Mouse (Mus musculus) embryo, embryonic 11 days (tissue): ENCODE results near the gene Fus.

Experiments used
- DNase-seq: peaks from one replicate; pipeline ENCODE4 v3.0.0-alpha.2; 2015

Fus gene

DNA sequence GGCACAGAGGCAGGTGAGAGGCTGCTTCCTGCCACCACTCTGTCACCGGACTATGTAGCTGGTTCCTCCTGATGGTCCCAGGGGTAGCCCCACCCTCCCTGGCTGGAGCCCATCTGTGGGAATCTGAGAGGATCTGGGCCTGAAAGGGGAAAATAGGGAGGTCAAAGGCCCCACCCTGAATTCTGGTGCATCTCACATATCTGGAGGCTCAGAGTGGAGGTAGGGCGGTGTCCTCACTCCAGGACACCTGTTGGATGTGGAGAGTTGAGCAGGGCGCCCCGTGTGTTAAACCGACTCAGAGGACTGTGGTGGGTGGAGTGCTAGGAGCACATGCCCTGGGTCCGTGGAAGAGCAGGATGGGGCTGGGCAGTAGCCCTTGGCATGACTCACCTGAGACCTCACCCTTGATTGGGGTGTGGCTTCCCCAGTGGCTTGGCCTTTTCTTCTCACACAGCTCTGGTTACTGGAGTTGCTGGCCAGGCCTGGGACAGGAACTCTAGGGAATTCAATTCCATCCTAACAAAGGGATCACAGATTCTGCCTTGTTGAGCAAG is 20.7 kb upstream of the Fus start, which contains the start of gene Prss36:
TSS of gene Prss36 (minus strand) at position 256 of the 554 bp plus-strand sequence.
- DNase-seq: no peak

- no peak for DNase-seq
These were observed 14.2 kb upstream of the Fus start for GRCm38 (mm10) chr7:127952864-127953581.

DNA sequence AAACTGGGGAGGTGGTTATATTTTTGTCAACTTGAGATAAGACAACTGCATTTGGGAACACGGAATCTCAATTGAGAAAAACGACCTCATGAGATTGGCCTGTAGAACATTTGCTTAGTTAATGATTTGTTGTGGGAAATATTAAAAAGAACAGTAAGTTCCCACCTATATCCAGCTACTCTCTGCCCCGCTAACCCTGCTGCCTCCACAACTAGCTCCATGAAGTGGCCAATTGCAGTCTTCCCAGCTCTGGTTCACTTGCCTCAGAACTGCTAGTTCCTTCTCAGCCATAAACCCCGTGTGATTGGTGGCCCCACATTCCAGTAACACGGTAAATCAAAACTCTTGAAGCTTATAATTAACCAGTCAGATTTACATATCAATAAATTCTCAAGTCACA is 7.9 kb upstream of the Fus start:
- no peak for DNase-seq

DNA sequence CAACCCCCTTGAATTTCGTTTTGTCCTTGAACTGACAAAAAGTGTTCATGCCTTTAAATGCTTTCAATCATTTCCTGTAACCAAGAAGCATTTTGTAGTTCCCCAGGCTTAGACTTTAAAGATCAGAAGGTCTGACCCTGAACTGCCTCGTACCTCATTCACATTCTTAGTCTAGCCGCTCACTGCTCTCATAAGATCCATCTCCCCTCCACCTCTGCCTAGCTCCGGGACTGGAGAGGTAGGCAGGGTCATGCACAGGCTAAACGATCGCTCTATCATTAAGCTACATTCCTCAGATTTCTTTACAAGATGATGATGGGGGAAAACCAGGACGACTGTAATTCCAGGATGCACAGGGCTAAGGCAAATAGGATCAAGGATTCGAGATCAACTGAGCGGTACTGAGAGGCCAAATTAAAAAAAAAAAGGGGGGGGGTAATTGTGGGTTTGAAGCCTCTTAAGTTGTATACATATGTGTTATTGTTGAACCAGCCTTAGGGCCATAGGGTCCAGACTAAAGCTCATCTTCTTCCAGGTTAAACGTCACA is 812 bp upstream of the Fus start:
- peak; percentile 44 for DNase-seq

DNA sequence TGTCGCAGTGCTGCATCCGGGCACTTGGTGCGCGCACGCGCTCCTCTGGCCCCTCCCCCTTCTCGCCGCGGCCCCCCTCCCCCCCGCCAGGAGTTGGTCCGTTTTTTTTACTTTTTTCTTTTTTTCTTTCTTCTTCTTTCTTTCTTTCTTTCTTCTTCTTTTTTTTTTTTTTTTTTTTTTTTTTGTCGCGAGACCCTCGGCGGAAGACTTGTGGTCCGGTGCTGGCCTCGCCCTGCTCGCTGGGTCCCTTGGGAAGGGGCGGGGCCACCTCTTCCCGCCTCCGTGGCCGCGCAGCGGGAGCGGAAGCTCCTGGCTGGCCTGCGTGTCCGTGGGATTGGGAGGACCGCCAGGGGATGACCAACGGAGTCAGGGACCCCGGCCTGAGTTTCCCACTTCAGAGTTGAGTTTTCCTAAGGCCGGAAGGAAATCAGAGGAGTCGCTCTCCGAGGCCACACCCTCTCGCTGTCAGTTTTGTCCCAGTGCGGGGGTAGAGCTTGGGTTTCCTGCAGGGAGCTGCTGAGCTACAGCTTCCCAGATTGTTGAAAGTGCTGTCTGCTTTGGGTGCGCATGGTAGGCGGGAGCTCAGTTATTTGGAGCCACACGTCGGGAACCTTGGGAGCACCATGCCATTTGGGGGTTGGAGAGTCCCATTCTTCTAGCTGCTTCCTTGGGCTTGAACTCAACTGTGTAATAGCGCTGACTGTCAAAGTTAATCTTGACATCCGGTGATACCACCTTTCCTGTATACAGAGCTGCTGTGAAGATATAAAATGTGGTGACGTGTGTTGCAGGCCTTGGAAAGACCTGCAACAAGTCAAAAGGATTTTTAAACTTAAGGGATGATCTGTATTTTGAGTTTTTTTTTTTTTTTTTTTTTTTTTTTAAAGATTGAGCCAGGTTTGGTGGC is 918 bp downstream of the Fus start:
- DNase-seq: peak; percentile 90

GRCm38 (mm10) chr7:127974413-127974930 is 7.2 kb downstream of the Fus start:
- no peak for DNase-seq

DNA sequence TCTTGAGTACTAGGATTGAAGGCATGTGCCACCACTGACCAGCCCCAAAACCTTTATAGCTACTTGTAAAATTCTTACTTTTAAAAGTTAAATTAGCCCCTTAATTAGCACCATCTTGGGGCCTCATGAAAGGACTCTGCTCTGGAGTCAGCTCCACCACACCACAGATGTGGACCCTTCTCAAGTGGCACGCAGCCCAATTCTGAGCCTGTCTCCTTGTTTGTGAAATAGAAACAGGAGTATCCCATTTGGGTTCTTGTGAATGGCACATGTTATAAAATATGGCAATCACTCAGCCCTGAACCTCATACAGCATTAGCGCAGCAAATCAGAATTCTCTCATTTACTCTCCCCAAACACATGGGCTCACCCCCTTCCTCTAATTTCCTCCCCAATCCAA is 11.6 kb downstream of the Fus start:
- DNase-seq: no peak

DNA sequence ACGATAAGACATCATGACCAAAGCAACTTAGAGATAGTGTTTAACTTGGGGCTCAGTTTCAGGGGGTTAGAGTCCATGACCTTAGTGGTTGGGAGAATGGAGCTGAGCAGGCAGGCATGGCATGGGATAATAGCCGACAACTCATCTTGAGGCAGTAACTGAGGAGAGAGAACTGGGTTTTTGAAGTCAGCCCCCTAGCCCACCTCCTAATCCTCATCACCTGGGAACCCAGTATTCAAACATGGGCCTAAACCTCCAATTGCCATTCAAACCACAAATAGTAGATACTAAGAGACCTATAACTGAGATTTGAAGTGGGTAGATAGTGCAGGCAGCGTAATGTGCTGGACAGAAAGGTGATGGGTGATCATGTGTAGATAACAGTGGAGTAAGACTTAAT is 13.3 kb downstream of the Fus start:
- DNase-seq: no peak

DNA sequence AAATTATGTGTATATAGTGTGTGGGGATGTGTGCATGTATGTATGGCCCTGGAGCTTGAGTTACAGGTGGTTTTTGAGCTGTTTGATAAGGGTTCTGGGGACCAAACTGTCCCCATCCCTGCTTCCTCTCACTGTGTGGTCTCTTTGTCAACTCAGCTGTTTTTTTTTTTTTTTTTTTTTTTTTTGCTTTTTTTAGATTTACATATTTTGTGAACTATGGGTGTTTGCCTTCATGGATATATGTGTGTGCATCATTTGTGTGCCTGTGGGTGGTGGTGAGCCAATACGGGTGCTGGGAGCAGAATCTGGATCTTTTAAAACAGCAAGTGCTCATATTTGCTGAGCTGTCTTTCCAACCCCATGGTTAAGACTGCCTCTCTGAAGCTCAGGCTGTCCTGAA is 21.6 kb downstream of the Fus start:
- DNase-seq: no peak

DNA sequence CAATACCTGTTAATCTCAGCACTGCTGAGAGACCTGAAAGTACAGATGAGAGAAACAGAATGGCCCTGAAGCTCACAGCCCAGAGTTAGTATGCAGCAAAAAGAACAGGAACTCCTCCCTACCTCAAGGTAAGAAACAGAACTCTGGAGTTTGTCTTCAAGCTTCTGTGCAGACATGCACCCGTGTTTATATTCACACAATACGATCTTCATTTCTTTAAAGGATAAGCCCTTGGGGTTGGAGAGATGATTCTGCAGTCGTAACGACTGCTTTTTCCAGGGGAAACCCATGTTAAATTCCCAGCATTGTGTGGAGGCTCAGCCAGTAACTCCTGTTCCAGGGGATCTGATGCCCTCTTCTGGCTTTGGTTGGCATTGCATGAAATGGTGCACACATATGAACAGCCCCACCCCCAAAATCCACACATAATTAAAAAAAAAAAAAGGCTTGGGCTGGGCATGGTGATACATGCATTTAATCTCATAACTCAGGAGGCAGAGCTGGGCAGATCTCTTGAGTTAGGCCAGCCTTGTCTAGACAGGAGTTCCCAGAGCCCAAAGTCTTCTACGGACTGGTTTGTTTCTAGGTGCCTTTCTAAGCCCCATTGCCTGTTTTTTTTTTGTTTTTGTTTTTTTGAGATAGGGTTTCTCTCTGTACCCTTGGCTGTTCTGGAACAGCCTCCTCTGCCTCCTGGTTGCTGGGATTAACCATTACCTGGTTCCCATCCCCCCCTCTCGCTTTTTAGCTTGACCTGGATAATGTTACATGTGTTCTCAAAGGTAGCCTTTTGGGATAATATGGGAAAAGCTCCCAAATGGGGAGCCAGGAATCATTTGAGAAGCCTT is 24.6 kb downstream of the Fus start:
- peak; percentile 76 for DNase-seq

- DNase-seq: no peak
These were observed 25.5 kb downstream of the Fus start for GRCm38 (mm10) chr7:127992488-127993340.

- DNase-seq: peak; percentile 20
These were observed 26.2 kb downstream of the Fus start, which contains the start of gene Pycard for GRCm38 (mm10) chr7:127993341-127993977. Gene Pycard, minus strand, starts transcription at chr7:127993867.

GRCm38 (mm10) chr7:127999436-127999835 is 32.2 kb downstream of the Fus start:
- DNase-seq: no peak

GRCm38 (mm10) chr7:128000068-128000950 is 33.1 kb downstream of the Fus start:
- DNase-seq: no peak

DNA sequence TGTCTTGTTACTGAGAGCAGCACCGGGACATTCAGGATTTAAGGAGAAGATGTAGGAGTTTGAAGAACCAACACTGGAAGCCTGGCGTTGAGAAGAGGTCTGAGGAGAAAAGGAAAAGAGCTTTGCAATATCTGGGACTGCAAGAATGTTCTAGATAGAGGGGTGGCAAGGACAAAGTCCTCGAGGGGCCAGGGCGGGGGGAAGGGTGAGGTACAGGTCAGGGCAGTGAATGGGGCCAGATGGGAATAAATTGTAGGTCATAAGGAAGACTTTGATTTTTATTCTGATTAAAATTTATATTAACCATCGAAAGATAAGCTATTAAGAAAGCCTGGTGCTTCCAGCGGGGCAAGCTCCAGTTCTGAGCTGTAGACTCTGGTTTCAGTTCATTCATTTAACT is 35.8 kb downstream of the Fus start:
- DNase-seq: no peak

DNA sequence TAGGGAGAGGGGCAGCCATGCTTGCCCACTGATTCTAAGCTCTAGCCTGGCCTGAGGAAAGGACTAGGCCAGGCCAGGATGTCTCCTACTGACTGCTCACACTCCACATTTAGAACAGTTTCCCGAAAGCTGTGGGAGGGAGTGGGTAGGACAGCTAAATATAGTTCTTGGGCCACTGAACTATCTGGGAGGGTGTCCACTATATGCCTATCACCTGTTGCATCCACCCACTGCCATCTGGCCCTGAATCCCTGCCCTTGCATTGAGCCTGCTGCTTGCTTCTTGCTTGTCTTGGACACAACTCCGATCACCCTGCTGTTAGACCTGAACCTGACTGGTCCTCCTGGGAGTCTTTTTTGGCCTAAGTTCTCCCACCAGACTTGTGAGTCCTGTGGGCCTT is 36.4 kb downstream of the Fus start, which contains the start of gene Trim72:
TSS of gene Trim72 (plus strand) at position 262 of the 400 bp plus-strand sequence.
- no peak for DNase-seq

DNA sequence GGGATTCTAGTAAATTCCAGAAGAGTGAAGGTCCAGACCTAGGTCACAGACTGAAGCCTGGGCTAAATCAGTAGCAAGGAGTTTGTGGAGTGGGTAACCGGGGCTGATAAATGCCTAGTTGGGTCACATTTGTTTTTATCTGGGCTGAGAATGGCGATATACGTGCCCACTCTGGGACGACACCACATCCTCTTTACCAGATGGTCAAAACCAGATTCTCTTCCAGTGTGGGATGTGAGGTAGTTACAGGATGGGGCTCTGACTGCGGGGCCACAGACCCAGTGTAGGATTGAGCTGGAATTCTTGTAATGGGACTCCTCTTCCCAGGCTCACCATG is 36.9 kb downstream of the Fus start:
- DNase-seq: no peak

DNA sequence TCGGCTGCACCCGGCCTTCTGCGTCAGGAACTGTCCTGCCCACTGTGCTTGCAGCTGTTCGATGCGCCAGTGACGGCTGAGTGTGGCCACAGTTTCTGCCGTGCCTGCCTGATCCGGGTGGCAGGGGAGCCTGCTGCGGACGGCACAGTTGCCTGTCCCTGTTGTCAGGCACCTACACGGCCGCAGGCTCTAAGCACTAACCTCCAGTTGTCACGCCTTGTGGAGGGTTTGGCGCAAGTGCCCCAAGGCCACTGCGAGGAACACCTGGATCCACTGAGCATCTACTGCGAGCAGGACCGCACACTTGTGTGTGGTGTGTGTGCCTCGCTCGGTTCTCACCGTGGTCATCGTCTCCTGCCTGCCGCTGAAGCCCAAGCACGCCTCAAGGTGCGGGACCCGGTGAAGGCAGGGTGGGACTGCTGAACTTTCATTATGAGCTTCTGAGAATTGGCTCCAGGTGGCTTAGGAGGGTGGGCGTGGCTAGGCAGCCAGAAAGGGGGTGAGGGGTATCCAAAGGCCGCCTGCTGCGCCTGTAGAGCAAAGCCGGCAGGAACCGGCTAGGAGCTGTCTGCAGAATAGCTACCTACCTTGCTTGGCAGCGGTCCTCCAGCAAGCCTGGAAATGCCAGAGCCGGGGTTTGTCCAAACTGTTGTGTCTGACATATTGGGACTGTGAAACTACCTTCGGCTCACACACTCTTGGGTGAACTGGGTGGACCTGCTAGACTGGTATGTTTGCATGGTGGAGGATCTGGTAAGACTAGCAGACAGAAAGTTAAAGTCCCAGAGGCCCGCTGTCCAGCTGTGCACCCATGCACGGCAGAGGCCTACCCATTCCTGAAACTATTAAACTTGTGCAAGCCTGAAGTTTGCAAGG is 37.5 kb downstream of the Fus start:
- DNase-seq: peak; percentile 58

GRCm38 (mm10) chr7:128006193-128006592 is 38.9 kb downstream of the Fus start:
- no peak for DNase-seq
